Mouse (Mus musculus) C2C12 (cell line): ENCODE measurements around the gene Ndufa6.

ENCODE experiments used
- CTCF ChIP-seq: IDR thresholded peaks from one replicate; pipeline ENCODE4 v1.5.1; 2011; ENCODE audit not compliant: control insufficient read depth, insufficient read depth, insufficient read length
- MAX ChIP-seq: IDR thresholded peaks from one replicate; pipeline ENCODE4 v1.6.1; 2011; ENCODE audit warnings: mild to moderate bottlenecking, control low read depth
- MYOG ChIP-seq: IDR thresholded peaks from one replicate; pipeline ENCODE4 v1.6.1; 2011; ENCODE audit not compliant: control insufficient read depth, insufficient read length; ENCODE audit errors: extremely low read depth
- USF1 ChIP-seq: IDR thresholded peaks from one replicate; pipeline ENCODE4 v1.6.1; 2011; ENCODE audit warnings: low read depth, mild to moderate bottlenecking, control low read depth, moderate library complexity

- TF ChIP-seq CTCF (no peak), MYOG (no peak), USF1 (no peak), MAX (no peak)
Observed at GRCm38 (mm10) chr15:82341036-82341501, 13.1 kb downstream of the Ndufa6 start.
